Mouse (Mus musculus) liver, adult 2 months (tissue): ENCODE data around the gene Zfp536. TPM values are rescaled to one million over a fixed set of nuclear protein-coding genes. Genes with fewer than 3 reads are reported as not detected.

Experiments used
- DNase-seq: peaks from one replicate; pipeline ENCODE4 v3.0.0-alpha.2; 2011; ENCODE audit warnings: low read depth, low spot score; ENCODE audit errors: extremely low read depth
- H3K27ac ChIP-seq: fragments of 200-500 bp; replicated peaks from 2 replicates; pipeline ENCODE4 v1.5.1; 2012; ENCODE audit warnings: low read depth, mild to moderate bottlenecking, control low read depth, inconsistent platforms, low read length; ENCODE audit not compliant: insufficient read depth
- H3K27me3 ChIP-seq: fragments of 200-500 bp; 2 replicates; pipeline ENCODE4 v1.6.1; 2012; ENCODE audit warnings: mild to moderate bottlenecking, moderate library complexity, low read length, inconsistent platforms; ENCODE audit not compliant: control insufficient read depth, insufficient read depth
- H3K36me3 ChIP-seq: fragments of 200-500 bp; 2 replicates; pipeline ENCODE4 v1.6.1; 2012; ENCODE audit warnings: low read length, inconsistent platforms; ENCODE audit not compliant: control insufficient read depth, insufficient read depth
- H3K4me1 ChIP-seq: fragments of 200-500 bp; 2 replicates; pipeline ENCODE4 v1.6.1; 2011; ENCODE audit warnings: low read length; ENCODE audit not compliant: control insufficient read depth, insufficient read depth
- H3K4me3 ChIP-seq: fragments of 200-500 bp; 2 replicates; pipeline ENCODE4 v1.5.1; 2011; ENCODE audit warnings: low read depth, mild to moderate bottlenecking, control low read depth, low read length, moderate library complexity; ENCODE audit not compliant: insufficient read depth
- H3K79me2 ChIP-seq: fragments of 200-500 bp; 2 replicates; pipeline ENCODE4 v1.6.1; 2012; ENCODE audit warnings: inconsistent platforms, mild to moderate bottlenecking, low read length, moderate library complexity; ENCODE audit not compliant: control insufficient read depth, insufficient read depth
- H3K9ac ChIP-seq: fragments of 200-500 bp; 2 replicates; pipeline ENCODE4 v1.6.1; 2012; ENCODE audit warnings: low read depth, mild to moderate bottlenecking, control low read depth, inconsistent platforms, low read length
- CTCF ChIP-seq: fragments of 200-500 bp; IDR thresholded peaks from 2 replicates; pipeline ENCODE4 v1.5.1; 2011; ENCODE audit warnings: low read depth, low read length, control low read depth
- POLR2A ChIP-seq: fragments of 200-500 bp; IDR thresholded peaks from 2 replicates; pipeline ENCODE4 v1.6.1; 2011; ENCODE audit warnings: low read length, control low read depth; ENCODE audit not compliant: insufficient read depth; ENCODE audit errors: extremely low read depth
- WGBS: fragments of 180-500 bp; shearing (Covaris S2); methylation state at CpG from one replicate; pipeline ENCODE4 v1.1.7; 2018; 5-methylcytosine and 5-hydroxymethylcytosine counted together
- polyA plus RNA-seq: library from polyadenylated mRNA; depleted of rRNA; stranded (reverse); fragments of >200 nt; gene quantifications from 2 replicates; pipeline ENCODE4 v1.2.3, GENCODE M21; 2012; rRNA removed
- total RNA-seq: library from RNA; depleted of rRNA; stranded (reverse); fragments of >200 nt; gene quantifications from 2 replicates; pipeline ENCODE4 v1.2.3, GENCODE M21; 2014; rRNA removed

Zfp536 gene
- 0.07 TPM in 1 of 2 replicates, not detected in the other for total RNA-seq
- not detected in 2 replicates for polyA plus RNA-seq

DNA sequence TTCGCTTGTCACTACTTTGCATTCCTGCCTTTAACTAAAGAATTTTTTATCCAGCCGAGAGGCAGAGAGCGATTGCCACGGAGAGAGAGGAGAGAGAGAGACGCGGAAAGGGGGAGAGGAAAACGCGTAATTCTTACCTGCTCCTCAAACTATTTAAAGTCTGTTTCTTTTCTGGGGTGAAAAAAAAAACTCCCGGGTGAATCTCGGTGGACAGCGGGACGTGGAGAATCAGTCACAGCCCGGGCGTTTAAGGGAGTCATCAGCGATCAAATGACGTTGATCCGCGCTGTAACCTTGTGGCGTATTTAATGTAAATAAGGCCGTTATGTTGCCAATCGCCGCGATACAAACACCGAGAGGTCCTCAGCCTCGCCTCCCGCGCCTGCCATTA lies at the start of gene Zfp536:
Zfp536 (minus strand) TSS at position 330 of the 391 bp plus-strand sequence.
- DNase-seq = no peak
- H3K4me1 ChIP-seq = no peaks in the 10 kb centered on the region
- WGBS = 2% methylated on average over 27 of the region's 27 CpGs

DNA sequence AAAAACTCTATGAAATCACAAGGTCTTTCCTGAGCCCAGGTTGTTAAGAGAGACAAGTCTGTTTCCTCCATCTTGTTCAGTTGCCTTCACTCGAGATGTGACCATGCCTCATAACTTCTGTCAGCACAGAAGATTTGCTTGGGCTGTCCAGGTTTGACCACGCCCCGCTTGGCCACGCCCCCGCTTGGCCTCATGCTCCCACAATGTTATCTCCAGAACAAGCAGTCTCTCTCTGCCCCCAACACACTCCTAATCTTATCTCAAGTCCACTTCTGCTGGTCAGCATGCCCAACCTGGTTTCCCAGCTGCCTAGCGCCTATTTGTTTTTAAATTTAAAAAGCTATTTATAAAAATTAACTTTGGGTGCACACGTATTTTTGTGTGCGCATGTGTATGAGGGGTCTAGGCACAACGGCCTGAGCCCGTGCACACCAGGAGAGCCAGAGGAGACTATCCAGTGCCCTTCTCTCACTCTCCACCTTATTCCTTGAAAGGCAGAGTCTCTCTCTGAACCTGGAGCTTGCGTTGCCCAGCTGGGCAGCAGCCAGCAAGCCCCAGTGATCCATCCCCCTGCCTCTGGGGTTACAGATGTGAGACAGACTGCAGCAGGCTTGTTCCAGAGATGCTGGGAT lies 47.3 kb upstream of the Zfp536 start:
- Histone ChIP-seq H3K79me2 (no peaks in the 10 kb centered on the region), H3K36me3 (no peaks in the 10 kb centered on the region), H3K27me3 (no peaks in the 10 kb centered on the region), H3K4me3 (no peak overlapping the region), H3K9ac (no peak overlapping the region), H3K27ac (no peak overlapping the region), H3K4me1 (no peaks in the 10 kb centered on the region)
- no peak for DNase-seq
- TF ChIP-seq POLR2A = no peak
- no peak for TF ChIP-seq CTCF
- 57% methylated on average over 11 of the region's 11 CpGs for WGBS

More for the DNA sequence above, at the start of gene Zfp536:
- H3K27me3 ChIP-seq = peaks cover 14% of the 10 kb centered on the region
- no peak within 1 kb of the TSS for H3K27ac ChIP-seq
- H3K4me3 ChIP-seq = no peak within 1 kb of the TSS
- H3K79me2 ChIP-seq = no peaks in the 10 kb centered on the region
- TF ChIP-seq POLR2A (no peak), CTCF (no peak)
- no peak within 1 kb of the TSS for H3K9ac ChIP-seq
- no peaks in the 10 kb centered on the region for H3K36me3 ChIP-seq

DNA sequence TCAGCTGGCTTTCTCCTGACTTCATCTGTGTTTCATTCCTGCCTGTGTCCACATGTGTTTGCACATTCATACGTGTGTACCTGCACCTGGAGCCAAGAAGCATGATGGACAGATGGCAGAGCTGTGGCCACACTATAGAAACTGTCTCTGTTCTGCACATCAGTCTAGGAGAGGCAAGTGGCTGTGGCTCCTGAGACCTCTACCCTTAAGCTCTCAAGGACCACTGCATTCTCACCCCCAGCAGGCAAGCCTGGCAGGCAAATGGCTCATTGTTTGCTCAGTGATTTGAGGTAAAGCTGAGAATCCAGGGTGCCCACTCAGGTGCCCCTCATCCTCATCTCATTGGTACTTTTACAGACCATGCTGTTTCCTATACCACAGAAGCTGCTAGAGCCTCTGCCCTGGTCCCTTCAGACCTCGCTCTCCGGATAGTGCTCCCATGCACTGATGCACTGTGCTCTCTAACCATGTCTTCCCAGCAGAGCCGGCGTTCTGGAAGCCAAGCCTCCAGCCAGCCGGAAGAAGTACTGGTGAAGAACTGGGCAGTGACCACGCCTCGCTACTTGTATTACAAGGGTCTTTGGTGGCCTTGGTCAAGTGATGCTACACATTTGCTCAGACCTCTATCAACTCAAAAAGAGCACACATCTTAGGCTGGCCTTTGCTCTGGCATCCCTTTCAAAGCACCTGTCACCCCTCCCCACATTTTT lies 45.3 kb upstream of the Zfp536 start:
- Histone ChIP-seq H3K27ac (no peak overlapping the region), H3K27me3 (0 out of 2 replicates have a peak, but pooled peaks cover 3% of the 10 kb centered on the region), H3K4me3 (no peak overlapping the region), H3K36me3 (no peaks in the 10 kb centered on the region), H3K4me1 (no peaks in the 10 kb centered on the region), H3K79me2 (no peaks in the 10 kb centered on the region), H3K9ac (no peak overlapping the region)
- 82% methylated on average over 8 of the region's 8 CpGs for WGBS
- TF ChIP-seq POLR2A = no peak
- TF ChIP-seq CTCF = no peak
- no peak for DNase-seq

DNA sequence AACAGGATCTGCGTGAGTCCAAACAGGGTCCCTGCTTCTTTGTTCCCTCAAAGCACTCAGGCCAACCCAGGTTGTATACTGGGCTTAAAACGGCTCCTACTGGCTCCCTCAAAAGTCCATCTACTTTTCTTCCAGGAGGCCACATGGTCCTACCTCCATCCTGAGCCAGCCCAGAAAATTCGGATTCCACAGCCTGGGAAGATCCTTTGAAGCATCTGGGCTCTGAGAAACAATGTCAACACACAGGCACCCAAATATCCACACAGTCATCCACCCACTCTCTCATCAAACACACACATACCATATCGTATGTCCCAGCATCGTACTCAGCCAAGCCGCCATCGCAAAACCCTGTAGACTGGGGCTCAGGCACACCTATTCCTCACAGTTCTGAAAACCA lies 43.5 kb upstream of the Zfp536 start:
- H3K4me1 ChIP-seq = no peaks in the 10 kb centered on the region
- DNase-seq = no peak
- WGBS = 86% methylated on average over 7 of the region's 7 CpGs
- H3K27me3 ChIP-seq = 0 out of 2 replicates have a peak, but pooled peaks cover 3% of the 10 kb centered on the region
- TF ChIP-seq POLR2A = no peak
- TF ChIP-seq CTCF = no peak
- H3K27ac ChIP-seq = no peak overlapping the region
- no peak overlapping the region for H3K9ac ChIP-seq
- no peaks in the 10 kb centered on the region for H3K36me3 ChIP-seq
- H3K79me2 ChIP-seq = no peaks in the 10 kb centered on the region
- no peak overlapping the region for H3K4me3 ChIP-seq

DNA sequence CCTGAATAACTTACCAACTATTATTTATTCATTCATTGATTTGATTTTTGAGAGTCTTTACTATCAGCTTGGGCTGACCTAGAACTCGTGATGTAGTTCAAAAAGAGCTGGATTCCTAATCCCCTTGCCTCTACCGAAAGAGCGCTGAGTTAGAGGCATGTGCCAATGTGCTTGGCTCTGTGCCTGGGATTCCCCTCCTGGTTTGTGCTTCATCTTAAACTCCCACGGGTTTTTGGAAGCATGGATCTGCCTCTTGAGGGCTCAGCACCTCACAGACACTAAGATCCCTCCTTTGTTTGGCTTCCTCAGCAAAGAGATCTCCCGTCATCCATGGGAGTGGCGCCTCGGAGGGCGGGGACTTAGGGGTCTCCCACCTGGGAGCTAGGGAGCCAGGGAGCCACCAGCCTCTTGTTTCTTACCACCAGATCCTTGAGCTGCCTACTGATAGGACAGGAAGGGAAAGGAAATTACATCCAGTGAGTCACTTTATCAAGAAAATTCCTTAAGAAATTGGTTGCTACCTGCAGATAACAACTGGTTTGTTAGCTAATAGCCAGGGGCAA lies 41.5 kb upstream of the Zfp536 start:
- no peaks in the 10 kb centered on the region for H3K36me3 ChIP-seq

DNA sequence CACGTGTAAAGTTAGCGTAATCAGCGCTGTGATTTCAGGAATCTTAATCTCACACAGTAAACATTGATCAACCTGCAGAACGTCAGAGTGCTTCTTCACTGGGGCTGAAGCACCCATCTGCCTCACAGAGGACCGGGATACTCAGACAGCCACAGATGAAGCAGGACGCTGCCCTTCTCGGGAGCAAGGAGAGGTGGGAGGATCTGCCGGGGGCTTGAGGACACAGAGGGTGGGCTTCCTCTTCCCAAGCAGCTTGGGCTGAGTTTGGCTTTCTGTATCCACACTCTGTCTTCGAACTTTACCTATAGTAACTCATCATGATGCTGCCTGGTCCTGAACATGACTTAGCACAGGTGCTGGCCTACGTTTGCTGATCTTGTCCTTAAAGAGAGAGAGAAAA lies 40.2 kb upstream of the Zfp536 start:
- no peaks in the 10 kb centered on the region for H3K4me1 ChIP-seq
- H3K4me3 ChIP-seq = no peak overlapping the region
- H3K27me3 ChIP-seq = 0 out of 2 replicates have a peak, but pooled peaks cover 3% of the 10 kb centered on the region
- no peaks in the 10 kb centered on the region for H3K79me2 ChIP-seq
- H3K9ac ChIP-seq = no peak overlapping the region
- no peak overlapping the region for H3K27ac ChIP-seq
- WGBS = 64% methylated on average over 10 of the region's 10 CpGs
- TF ChIP-seq POLR2A = no peak
- no peak for TF ChIP-seq CTCF
- DNase-seq = no peak
- no peaks in the 10 kb centered on the region for H3K36me3 ChIP-seq

More for the DNA sequence above, 41.5 kb upstream of the Zfp536 start:
- Histone ChIP-seq H3K79me2 (no peaks in the 10 kb centered on the region), H3K9ac (no peak overlapping the region), H3K27me3 (0 out of 2 replicates have a peak, but pooled peaks cover 3% of the 10 kb centered on the region), H3K4me1 (no peaks in the 10 kb centered on the region), H3K4me3 (no peak overlapping the region), H3K27ac (no peak overlapping the region)
- 55% methylated on average over 8 of the region's 8 CpGs for WGBS
- DNase-seq = no peak
- TF ChIP-seq POLR2A (no peak), CTCF (no peak)
